Mouse (Mus musculus) C2C12 (cell line): ENCODE results near the gene Wdr83.

Experiments
- CTCF ChIP-seq: IDR thresholded peaks from one replicate; pipeline ENCODE4 v1.5.1; 2011; ENCODE audit not compliant: control insufficient read depth, insufficient read depth, insufficient read length
- USF1 ChIP-seq: IDR thresholded peaks from one replicate; pipeline ENCODE4 v1.6.1; 2011; ENCODE audit warnings: low read depth, mild to moderate bottlenecking, control low read depth, moderate library complexity

DNA sequence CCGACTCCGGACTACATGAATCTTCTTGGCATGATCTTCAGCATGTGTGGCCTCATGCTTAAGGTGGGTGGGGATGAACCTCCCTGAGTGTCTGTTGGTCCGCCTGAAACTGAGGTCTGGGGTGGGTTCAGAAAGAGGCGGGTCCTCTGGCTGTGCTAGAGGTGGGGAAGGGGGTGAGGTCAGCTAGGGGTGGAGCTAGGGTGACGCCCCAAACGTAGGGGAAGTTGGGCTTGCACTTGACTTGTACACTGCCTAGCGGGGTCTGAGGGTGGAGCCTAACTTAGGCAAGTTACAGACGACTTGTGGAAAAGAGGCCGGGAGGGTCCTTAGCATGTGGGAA is at the start of gene Wdr83:
- TF ChIP-seq CTCF (no peak), USF1 (no peak)
